Mouse (Mus musculus): ENCODE results near the gene Ap1s1.

DNA sequence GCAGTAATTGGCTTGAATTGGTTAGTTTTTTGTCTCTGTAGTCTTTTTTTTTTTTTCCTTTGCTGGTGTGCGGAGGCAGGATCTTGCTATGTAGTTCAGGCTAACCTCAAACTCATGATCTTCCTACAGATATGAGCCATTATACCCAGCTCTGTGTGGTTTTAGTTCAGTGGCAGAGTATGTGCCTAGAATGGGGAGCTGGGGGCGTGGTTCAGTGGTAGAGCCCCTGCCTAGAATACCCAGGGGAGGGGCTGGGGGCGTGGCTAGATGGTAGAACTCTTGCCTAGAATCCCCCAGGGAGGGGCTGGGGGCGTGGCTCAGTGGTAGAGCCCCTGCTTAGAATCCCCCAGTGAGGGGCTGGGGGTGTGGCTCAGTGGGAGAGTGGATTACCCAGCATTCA is 22.8 kb upstream of the Ap1s1 start:
- TF ChIP-seq CTCF (IDR thresholded peaks at IDR 0.05; ENCODE audit: low read depth) (no peak), EP300 (IDR thresholded peaks at IDR 0.05; ENCODE audit: low read depth) (no peak)
